Mouse (Mus musculus): ENCODE measurements around the gene Prox2. TPM values are rescaled to one million over a fixed set of nuclear protein-coding genes. Genes with fewer than 3 reads are reported as not detected.
"Not testable (repeated sequence)": the region's sequence is repeated elsewhere in the genome, so short reads cannot be mapped to it uniquely, and the experiment has no call there.

The Prox2 gene
- polyA plus RNA-seq, 1 experiment = 2.9 TPM

GRCm38 (mm10) chr12:85150321-85151001, 39.9 kb upstream of the Prox2 start:
- Histone ChIP-seq H3K27ac (ENCODE audit: control insufficient read depth, insufficient read depth, low read depth, low read length, poor library complexity) (peak overlapping the region; percentile 15; the same call in 1 of the 2 replicates), H3K4me3 (replicated peaks; ENCODE audit: control insufficient read depth, low read depth, low read length) (no peak overlapping the region), H3K4me1 (ENCODE audit: control insufficient read depth, insufficient read depth, low read length) (peaks cover 5% of the 10 kb centered on the region)
- 43% methylated on average over 20 of the region's 20 CpGs for WGBS
- no peak for TF ChIP-seq POLR2A (IDR thresholded peaks at IDR 0.05; ENCODE audit: borderline replicate concordance, control insufficient read depth, low read depth, low read length)
- TF ChIP-seq CTCF (IDR thresholded peaks at IDR 0.05; ENCODE audit: control insufficient read depth, insufficient read depth, low read length) = no peak

GRCm38 (mm10) chr12:85146881-85147280, 36.3 kb upstream of the Prox2 start:
- no peak overlapping the region for H3K27ac ChIP-seq (ENCODE audit: control insufficient read depth, insufficient read depth, low read depth, low read length, poor library complexity)
- no peak for TF ChIP-seq POLR2A (IDR thresholded peaks at IDR 0.05; ENCODE audit: borderline replicate concordance, control insufficient read depth, low read depth, low read length)
- no peak for TF ChIP-seq CTCF (IDR thresholded peaks at IDR 0.05; ENCODE audit: control insufficient read depth, insufficient read depth, low read length)
- H3K4me3 ChIP-seq (replicated peaks; ENCODE audit: control insufficient read depth, low read depth, low read length) = no peak overlapping the region
- peaks cover 3% of the 10 kb centered on the region for H3K4me1 ChIP-seq (ENCODE audit: control insufficient read depth, insufficient read depth, low read length)
- WGBS = 80% methylated on average over 9 of the region's 9 CpGs

DNA sequence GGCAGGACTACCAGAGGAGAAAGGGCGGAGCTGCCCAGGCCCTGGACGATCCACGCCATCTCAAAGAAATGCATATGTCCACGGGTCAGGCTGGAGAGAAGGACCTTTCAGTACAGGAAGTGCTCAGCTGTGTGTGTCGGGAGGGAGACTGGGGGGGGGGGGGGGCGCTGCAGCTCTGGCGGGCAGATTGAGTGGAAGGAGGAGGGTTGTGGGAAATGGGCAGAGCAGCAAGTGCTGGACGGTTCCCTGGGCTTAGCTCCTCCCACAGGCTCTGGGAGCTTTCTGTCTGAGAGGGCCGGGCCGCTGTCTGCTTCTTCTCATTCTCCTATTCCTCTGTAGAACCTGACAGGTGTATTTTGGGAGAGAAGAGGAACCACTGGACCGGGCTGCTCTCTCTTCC, 35.8 kb upstream of the Prox2 start:
- Histone ChIP-seq H3K4me3 (replicated peaks; ENCODE audit: control insufficient read depth, low read depth, low read length) (no peak overlapping the region), H3K27ac (ENCODE audit: control insufficient read depth, insufficient read depth, low read depth, low read length, poor library complexity) (no peak overlapping the region), H3K4me1 (ENCODE audit: control insufficient read depth, insufficient read depth, low read length) (peaks cover 2% of the 10 kb centered on the region)
- TF ChIP-seq POLR2A (IDR thresholded peaks at IDR 0.05; ENCODE audit: borderline replicate concordance, control insufficient read depth, low read depth, low read length) (no peak), CTCF (IDR thresholded peaks at IDR 0.05; ENCODE audit: control insufficient read depth, insufficient read depth, low read length) (no peak)
- WGBS = 23% methylated on average over 10 of the region's 11 CpGs

DNA sequence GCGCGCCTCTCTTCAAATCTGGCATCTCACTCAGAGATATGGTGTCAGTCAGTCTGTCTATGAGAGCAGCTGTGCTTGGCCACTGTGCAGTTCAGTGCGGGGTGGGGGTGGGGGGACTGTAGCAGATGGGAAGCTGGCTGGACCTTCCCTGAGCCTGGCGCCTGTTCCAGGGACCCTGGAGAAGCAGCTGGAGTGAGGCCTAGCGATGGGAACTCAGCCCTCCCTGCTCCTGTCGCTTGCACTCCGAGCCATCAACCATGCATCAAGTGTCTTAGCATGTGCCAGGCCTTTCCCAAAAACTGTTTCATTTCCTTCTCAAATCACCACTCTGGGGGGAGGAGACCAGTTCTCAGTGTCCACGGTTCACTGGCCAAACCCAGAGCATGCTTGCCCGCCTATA, 35.1 kb upstream of the Prox2 start:
- TF ChIP-seq CTCF (IDR thresholded peaks at IDR 0.05; ENCODE audit: control insufficient read depth, insufficient read depth, low read length) (no peak), POLR2A (IDR thresholded peaks at IDR 0.05; ENCODE audit: borderline replicate concordance, control insufficient read depth, low read depth, low read length) (no peak)
- H3K27ac ChIP-seq (ENCODE audit: control insufficient read depth, insufficient read depth, low read depth, low read length, poor library complexity) = no peak overlapping the region
- no peak overlapping the region for H3K4me3 ChIP-seq (replicated peaks; ENCODE audit: control insufficient read depth, low read depth, low read length)
- no peaks in the 10 kb centered on the region; the same call in 1 of the 2 replicates for H3K4me1 ChIP-seq (ENCODE audit: control insufficient read depth, insufficient read depth, low read length)
- WGBS = 78% methylated on average over 9 of the region's 9 CpGs

GRCm38 (mm10) chr12:85144821-85145220, 34.3 kb upstream of the Prox2 start:
- Histone ChIP-seq H3K27ac (ENCODE audit: control insufficient read depth, insufficient read depth, low read depth, low read length, poor library complexity) (no peak overlapping the region), H3K4me1 (ENCODE audit: control insufficient read depth, insufficient read depth, low read length) (no peaks in the 10 kb centered on the region), H3K4me3 (replicated peaks; ENCODE audit: control insufficient read depth, low read depth, low read length) (no peak overlapping the region)
- TF ChIP-seq POLR2A (IDR thresholded peaks at IDR 0.05; ENCODE audit: borderline replicate concordance, control insufficient read depth, low read depth, low read length) = no peak
- no peak for TF ChIP-seq CTCF (IDR thresholded peaks at IDR 0.05; ENCODE audit: control insufficient read depth, insufficient read depth, low read length)
- WGBS = 90% methylated on average over 4 of the region's 4 CpGs

GRCm38 (mm10) chr12:85144276-85144675, 33.7 kb upstream of the Prox2 start:
- WGBS = 48% methylated on average over 2 of the region's 2 CpGs
- H3K4me3 ChIP-seq (replicated peaks; ENCODE audit: control insufficient read depth, low read depth, low read length); H3K4me1 ChIP-seq (ENCODE audit: control insufficient read depth, insufficient read depth, low read length); H3K27ac ChIP-seq (ENCODE audit: control insufficient read depth, insufficient read depth, low read depth, low read length, poor library complexity): not testable (repeated sequence)

GRCm38 (mm10) chr12:85142803-85143202, 32.2 kb upstream of the Prox2 start:
- Histone ChIP-seq H3K27ac (ENCODE audit: control insufficient read depth, insufficient read depth, low read depth, low read length, poor library complexity) (no peak overlapping the region), H3K4me3 (replicated peaks; ENCODE audit: control insufficient read depth, low read depth, low read length) (no peak overlapping the region), H3K4me1 (ENCODE audit: control insufficient read depth, insufficient read depth, low read length) (no peaks in the 10 kb centered on the region)
- TF ChIP-seq POLR2A (IDR thresholded peaks at IDR 0.05; ENCODE audit: borderline replicate concordance, control insufficient read depth, low read depth, low read length) (no peak), CTCF (IDR thresholded peaks at IDR 0.05; ENCODE audit: control insufficient read depth, insufficient read depth, low read length) (peak; percentile 90)
- 25% methylated on average over 4 of the region's 4 CpGs for WGBS

GRCm38 (mm10) chr12:85141096-85141495, 30.5 kb upstream of the Prox2 start:
- H3K4me1 ChIP-seq (ENCODE audit: control insufficient read depth, insufficient read depth, low read length) = no peaks in the 10 kb centered on the region
- 86% methylated on average over 6 of the region's 6 CpGs for WGBS
- TF ChIP-seq POLR2A (IDR thresholded peaks at IDR 0.05; ENCODE audit: borderline replicate concordance, control insufficient read depth, low read depth, low read length) (no peak), CTCF (IDR thresholded peaks at IDR 0.05; ENCODE audit: control insufficient read depth, insufficient read depth, low read length) (no peak)

More at GRCm38 (mm10) chr12:85141096-85141495, 30.5 kb upstream of the Prox2 start:
- no peak overlapping the region for H3K27ac ChIP-seq (ENCODE audit: control insufficient read depth, insufficient read depth, low read depth, low read length, poor library complexity)
- no peak overlapping the region for H3K4me3 ChIP-seq (replicated peaks; ENCODE audit: control insufficient read depth, low read depth, low read length)

Measured in bone marrow, adult 2 months (tissue).